Mouse (Mus musculus): Measurements from ENCODE around the gene Cct7. TPM values are rescaled to one million over a fixed set of nuclear protein-coding genes. Genes with fewer than 3 reads are reported as not detected.

Cct7 gene
- polyA plus RNA-seq, 1 experiment from 2014 or later = 448 TPM

Other genes with a start within 250 kb of the Cct7 start
- 7.0 and 7.8 TPM in 2 replicates for gene Sfxn5, start 118.1 kb upstream of the Cct7 start, polyA plus RNA-seq (2015; fragmentation: Nextera tagmentation; extraction: Ambion mirVana)
- gene Rab11fip5, start 76.9 kb upstream of the Cct7 start, polyA plus RNA-seq (2015; fragmentation: Nextera tagmentation; extraction: Ambion mirVana) = 12.0 and 12.2 TPM in 2 replicates
- gene Noto, start 27.6 kb upstream of the Cct7 start, polyA plus RNA-seq (2015; fragmentation: Nextera tagmentation; extraction: Ambion mirVana) = 0.80 and 0.94 TPM in 2 replicates
- 53.4 and 55.2 TPM in 2 replicates for gene Smyd5, start 19.5 kb upstream of the Cct7 start, polyA plus RNA-seq (2015; fragmentation: Nextera tagmentation; extraction: Ambion mirVana)
- 47.4 and 48.2 TPM in 2 replicates for gene Pradc1, start 456 bp downstream of the Cct7 start, polyA plus RNA-seq (2015; fragmentation: Nextera tagmentation; extraction: Ambion mirVana)
- 0.08 and 0.11 TPM in 2 replicates for gene Fbxo41, start 51.5 kb downstream of the Cct7 start, polyA plus RNA-seq (2015; fragmentation: Nextera tagmentation; extraction: Ambion mirVana)
- gene Egr4, start 62.1 kb downstream of the Cct7 start, polyA plus RNA-seq (2015; fragmentation: Nextera tagmentation; extraction: Ambion mirVana) = not detected in 2 replicates
- 5.1 TPM in 2 replicates for gene Alms1, start 136.0 kb downstream of the Cct7 start, polyA plus RNA-seq (2015; fragmentation: Nextera tagmentation; extraction: Ambion mirVana)